Mouse (Mus musculus) heart, embryonic 16.5 days (tissue): ENCODE measurements around the gene Sptbn4. TPM values are rescaled to one million over a fixed set of nuclear protein-coding genes. Genes with fewer than 3 reads are reported as not detected.
A peak's percentile ranks its signal among the peaks of the same experiment; 100 is the strongest.

Experiments used
- ATAC-seq: fragments of 200-750 bp; cut with Nextera tagmentation; replicated peaks from 2 replicates; pipeline ENCODE4 v1.8.0; 2017; ENCODE audit warnings: moderate number of reproducible peaks; ENCODE audit not compliant: insufficient read depth, low FRiP score; ENCODE audit errors: extremely low read depth
- H3K27ac ChIP-seq: fragments of 300-500 bp; sonication (generic); 2 replicates; pipeline ENCODE4 v1.5.1; 2014; ENCODE audit warnings: mild to moderate bottlenecking, low read length, control low read depth, moderate library complexity
- H3K27me3 ChIP-seq: fragments of 300-500 bp; sonication (generic); 2 replicates; pipeline ENCODE4 v1.6.1; 2014; ENCODE audit warnings: low read length, mixed read lengths; ENCODE audit not compliant: control insufficient read depth, insufficient read depth
- H3K36me3 ChIP-seq: fragments of 300-500 bp; sonication (generic); 2 replicates; pipeline ENCODE4 v1.6.1; 2014; ENCODE audit not compliant: control insufficient read depth, insufficient read depth
- H3K4me1 ChIP-seq: fragments of 300-500 bp; sonication (generic); 2 replicates; pipeline ENCODE4 v1.6.1; 2014; ENCODE audit warnings: low read length, mixed read lengths; ENCODE audit not compliant: control insufficient read depth, insufficient read depth
- H3K4me2 ChIP-seq: fragments of 300-500 bp; sonication (generic); 2 replicates; pipeline ENCODE4 v1.6.1; 2014; ENCODE audit warnings: low read depth, mild to moderate bottlenecking, control low read depth, low read length
- H3K4me3 ChIP-seq: fragments of 300-500 bp; sonication (generic); 2 replicates; pipeline ENCODE4 v1.5.1; 2014; ENCODE audit warnings: mild to moderate bottlenecking, control low read depth, low read length
- H3K9ac ChIP-seq: fragments of 300-500 bp; sonication (generic); 2 replicates; pipeline ENCODE4 v1.6.1; 2014; ENCODE audit warnings: low read length, control low read depth
- H3K9me3 ChIP-seq: fragments of 300-500 bp; sonication (generic); replicated peaks from 2 replicates; pipeline ENCODE4 v1.6.1; 2016; ENCODE audit warnings: low read length; ENCODE audit not compliant: control insufficient read depth
- WGBS: fragments of 180-500 bp; shearing (Covaris S2); extraction: QIAGEN DNeasy Blood & Tissue Kit; methylation state at CpG from one replicate; pipeline ENCODE4 v1.1.7; 2014; 5-methylcytosine and 5-hydroxymethylcytosine counted together
- polyA plus RNA-seq: library from polyadenylated mRNA; unstranded; fragments of >200 nt; fragmentation: Nextera tagmentation; extraction: Ambion mirVana; gene quantifications from 2 replicates; pipeline ENCODE4 v1.2.1, GENCODE M21; 2015

Sptbn4 gene
- polyA plus RNA-seq, 1 experiment from 2014 or later, result 0.43 TPM

DNA sequence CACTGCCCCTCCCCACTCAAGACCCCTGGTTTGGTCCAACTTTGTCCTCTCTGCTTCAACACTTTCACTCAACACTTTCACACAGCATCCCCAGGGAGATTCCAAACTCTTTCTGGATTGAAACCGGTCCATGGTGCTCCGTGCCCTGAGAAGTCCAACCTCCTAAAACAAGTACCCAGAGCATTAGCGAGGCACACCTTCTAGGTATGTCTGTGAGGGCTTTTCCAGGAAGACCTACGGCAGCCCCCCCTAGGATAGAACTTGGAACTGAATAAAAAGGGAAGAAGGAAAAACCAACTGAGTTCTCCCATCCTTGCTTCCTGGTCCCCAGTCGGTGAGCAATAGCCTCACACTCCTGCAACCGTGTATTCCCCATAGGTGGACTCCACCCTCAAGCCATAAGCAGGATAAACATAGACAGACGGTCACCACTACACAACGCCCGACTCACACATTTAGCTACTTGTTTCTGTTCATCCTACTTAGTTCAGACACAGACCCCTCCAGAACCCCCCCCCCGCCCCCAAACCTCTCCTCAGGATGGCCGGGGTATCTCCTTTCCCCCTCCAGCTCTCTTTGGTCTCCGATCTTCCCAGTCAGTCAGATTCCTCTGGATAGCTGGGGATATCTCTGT is 135.7 kb downstream of the Sptbn4 start:
- H3K9ac ChIP-seq, result no peak overlapping the region
- WGBS, result 84% methylated on average over 12 of the region's 12 CpGs
- no peak overlapping the region for H3K4me3 ChIP-seq
- H3K27ac ChIP-seq, result no peak overlapping the region
- H3K27me3 ChIP-seq, result 0 out of 2 replicates have a peak, but pooled peaks cover 2% of the 10 kb centered on the region
- peaks cover 11% of the 10 kb centered on the region for H3K36me3 ChIP-seq
- peaks cover 12% of the 10 kb centered on the region for H3K9me3 ChIP-seq
- H3K4me1 ChIP-seq, result peaks cover 9% of the 10 kb centered on the region
- ATAC-seq, result no peak
- no peak overlapping the region for H3K4me2 ChIP-seq

GRCm38 (mm10) chr7:27310996-27311535 is 136.4 kb downstream of the Sptbn4 start:
- Histone ChIP-seq H3K27ac (no peak overlapping the region), H3K27me3 (0 out of 2 replicates have a peak, but pooled peaks cover 2% of the 10 kb centered on the region), H3K9me3 (peaks cover 12% of the 10 kb centered on the region), H3K36me3 (peaks cover 9% of the 10 kb centered on the region), H3K9ac (no peak overlapping the region), H3K4me3 (no peak overlapping the region; the same call in 1 of the 2 replicates), H3K4me2 (peak overlapping the region; percentile 62; the same call in 1 of the 2 replicates), H3K4me1 (peaks cover 9% of the 10 kb centered on the region)
- no peak for ATAC-seq
- 45% methylated on average over 8 of the region's 8 CpGs for WGBS

DNA sequence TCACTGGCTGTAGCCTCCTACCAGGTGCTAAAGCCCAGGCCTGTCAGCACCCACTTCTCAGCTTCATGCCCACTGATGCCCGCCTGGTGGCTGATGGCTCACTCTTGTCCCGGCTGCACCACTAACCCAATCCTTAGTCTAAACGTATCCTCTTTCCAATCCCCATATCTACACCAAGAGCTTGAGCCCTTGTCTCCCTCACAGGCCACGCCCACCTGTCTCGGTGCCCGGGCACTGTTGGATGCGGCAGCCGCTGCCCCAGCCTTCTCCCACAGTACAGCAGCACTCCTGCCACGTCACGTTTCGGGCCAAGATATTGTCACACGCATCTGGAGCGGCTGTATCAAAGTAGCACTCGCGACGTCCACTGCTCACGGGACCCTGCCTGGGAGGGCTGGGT is 137.2 kb downstream of the Sptbn4 start:
- no peak overlapping the region for H3K27ac ChIP-seq
- ATAC-seq, result peak; percentile 79
- WGBS, result 15% methylated on average over 17 of the region's 17 CpGs

GRCm38 (mm10) chr7:27309832-27310231 is 137.7 kb downstream of the Sptbn4 start:
- Histone ChIP-seq H3K36me3 (peaks cover 9% of the 10 kb centered on the region), H3K27me3 (peaks cover 6% of the 10 kb centered on the region; the same call in 1 of the 2 replicates), H3K4me3 (no peak overlapping the region), H3K9ac (no peak overlapping the region), H3K27ac (no peak overlapping the region), H3K4me1 (peaks cover 9% of the 10 kb centered on the region), H3K9me3 (peaks cover 12% of the 10 kb centered on the region), H3K4me2 (no peak overlapping the region; the same call in 1 of the 2 replicates)
- 54% methylated on average over 3 of the region's 3 CpGs for WGBS
- ATAC-seq, result no peak

More for the DNA sequence above, 137.2 kb downstream of the Sptbn4 start:
- peaks cover 12% of the 10 kb centered on the region for H3K9me3 ChIP-seq
- H3K4me3 ChIP-seq, result peak overlapping the region; percentile 33
- peak overlapping the region; percentile 13; the same call in 1 of the 2 replicates for H3K9ac ChIP-seq
- H3K27me3 ChIP-seq, result peaks cover 5% of the 10 kb centered on the region; the same call in 1 of the 2 replicates
- H3K36me3 ChIP-seq, result peaks cover 9% of the 10 kb centered on the region
- H3K4me1 ChIP-seq, result peaks cover 9% of the 10 kb centered on the region
- H3K4me2 ChIP-seq, result peak overlapping the region; percentile 62

DNA sequence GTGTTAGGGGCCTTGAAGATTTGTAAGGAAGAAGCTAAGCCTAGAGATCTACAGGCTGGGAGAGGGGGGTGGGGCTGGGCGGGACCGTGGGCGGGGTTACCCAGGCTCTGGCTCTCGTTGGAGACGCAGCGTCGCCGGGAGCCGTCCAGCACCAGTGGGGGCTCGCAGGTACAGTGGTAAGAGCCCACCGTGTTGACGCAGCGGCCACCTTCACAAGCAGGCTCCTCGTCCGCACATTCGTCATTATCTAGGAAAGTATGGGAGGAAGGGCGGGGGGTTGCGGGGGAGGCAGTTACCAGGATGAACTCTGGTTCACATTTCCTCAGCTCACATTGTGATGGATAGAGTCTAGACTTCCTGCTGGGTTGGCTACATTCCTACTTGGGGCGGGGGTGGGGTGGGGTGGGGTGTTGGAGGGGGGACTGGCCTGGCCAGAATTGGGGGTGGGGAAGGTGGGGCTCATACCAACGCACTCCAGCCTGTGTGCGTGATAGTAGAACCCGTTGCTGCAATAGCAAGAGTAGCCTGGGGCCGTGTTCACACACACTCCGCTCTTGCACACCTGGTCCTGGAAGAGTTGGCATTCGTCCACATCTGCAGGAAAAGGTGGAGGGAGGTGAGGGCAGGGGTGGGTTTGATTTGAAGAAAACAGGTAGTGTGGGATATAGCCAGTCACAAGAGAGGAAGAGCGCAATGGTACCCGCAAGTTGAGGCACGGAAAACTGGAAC is 138.5 kb downstream of the Sptbn4 start:
- peak overlapping the region; percentile 39 for H3K4me3 ChIP-seq
- H3K27me3 ChIP-seq, result peaks cover 6% of the 10 kb centered on the region; the same call in 1 of the 2 replicates
- H3K9ac ChIP-seq, result no peak overlapping the region
- peaks cover 9% of the 10 kb centered on the region for H3K4me1 ChIP-seq
- no peak for ATAC-seq
- H3K36me3 ChIP-seq, result peaks cover 4% of the 10 kb centered on the region; the same call in 1 of the 2 replicates
- peak overlapping the region; percentile 56 for H3K4me2 ChIP-seq
- H3K27ac ChIP-seq, result no peak overlapping the region
- 14% methylated on average over 28 of the region's 28 CpGs for WGBS
- H3K9me3 ChIP-seq, result peaks cover 5% of the 10 kb centered on the region

DNA sequence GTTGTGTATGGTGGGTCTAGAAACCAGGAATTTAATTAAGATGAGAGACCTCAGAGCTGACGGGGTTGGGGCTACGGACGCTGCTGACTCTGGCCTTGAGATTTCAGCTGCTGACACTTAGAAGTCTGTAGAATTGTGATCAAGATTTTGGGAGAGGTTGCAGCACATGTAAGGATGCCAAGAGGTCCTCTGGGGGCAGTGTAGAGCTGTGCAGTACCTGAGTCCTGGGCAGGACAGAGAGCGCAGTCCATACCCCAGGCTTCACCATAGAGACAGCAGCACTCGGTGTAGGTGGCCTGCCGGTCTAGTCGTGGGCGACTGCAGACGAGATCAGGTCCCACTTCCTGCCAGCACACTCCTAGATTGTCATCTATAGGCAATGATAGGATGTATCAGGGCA is 139.9 kb downstream of the Sptbn4 start:
- peaks cover 9% of the 10 kb centered on the region for H3K4me1 ChIP-seq
- H3K36me3 ChIP-seq, result no peaks in the 10 kb centered on the region
- WGBS, result 62% methylated on average over 9 of the region's 9 CpGs
- H3K4me3 ChIP-seq, result no peak overlapping the region
- peaks cover 6% of the 10 kb centered on the region for H3K27me3 ChIP-seq
- ATAC-seq, result no peak
- H3K9me3 ChIP-seq, result no peaks in the 10 kb centered on the region
- H3K9ac ChIP-seq, result no peak overlapping the region
- H3K4me2 ChIP-seq, result no peak overlapping the region
- no peak overlapping the region for H3K27ac ChIP-seq

Other genes with a start within 250 kb of the Sptbn4 start
- 2.5 and 3.4 TPM in 2 replicates for gene Itpkc, start 219.0 kb downstream of the Sptbn4 start, polyA plus RNA-seq
- 15.3 and 15.9 TPM in 2 replicates for gene Coq8b, start 214.7 kb downstream of the Sptbn4 start, polyA plus RNA-seq
- 8.7 and 10.2 TPM in 2 replicates for gene Numbl, start 189.3 kb downstream of the Sptbn4 start, polyA plus RNA-seq
- gene Ltbp4, start 110.0 kb downstream of the Sptbn4 start, polyA plus RNA-seq, result 63.5 and 86.0 TPM in 2 replicates
- gene Shkbp1, start 91.7 kb downstream of the Sptbn4 start, polyA plus RNA-seq, result 22.3 and 24.1 TPM in 2 replicates
- gene Gm20479, start 90.3 kb downstream of the Sptbn4 start, polyA plus RNA-seq, result 0.46 TPM in 1 of 2 replicates, not detected in the other
- gene Blvrb, start 292 bp upstream of the Sptbn4 start, polyA plus RNA-seq, result 48.3 and 52.3 TPM in 2 replicates
- gene Sertad3, start 26.1 kb upstream of the Sptbn4 start, polyA plus RNA-seq, result 22.1 and 23.4 TPM in 2 replicates
- 36.4 and 44.0 TPM in 2 replicates for gene Sertad1, start 39.2 kb upstream of the Sptbn4 start, polyA plus RNA-seq
- 1.7 and 2.7 TPM in 2 replicates for gene Prx, start 51.6 kb upstream of the Sptbn4 start, polyA plus RNA-seq
- 0.25 and 0.38 TPM in 2 replicates for gene Hipk4, start 75.6 kb upstream of the Sptbn4 start, polyA plus RNA-seq
- 58.6 and 63.4 TPM in 2 replicates for gene Pld3, start 105.5 kb upstream of the Sptbn4 start, polyA plus RNA-seq
- gene 2310022A10Rik, start 105.5 kb upstream of the Sptbn4 start, polyA plus RNA-seq, result 40.7 and 41.5 TPM in 2 replicates
- 82.3 and 84.0 TPM in 2 replicates for gene Akt2, start 143.9 kb upstream of the Sptbn4 start, polyA plus RNA-seq
- gene Ttc9b, start 206.2 kb upstream of the Sptbn4 start, polyA plus RNA-seq, result 0.07 TPM in 1 of 2 replicates, not detected in the other
- gene Map3k10, start 226.9 kb upstream of the Sptbn4 start, polyA plus RNA-seq, result 3.5 and 4.2 TPM in 2 replicates
- 2.4 and 3.0 TPM in 2 replicates for gene Zfp607b, start 241.7 kb upstream of the Sptbn4 start, polyA plus RNA-seq